Mouse (Mus musculus) gonadal fat pad, adult 2 months (tissue): ENCODE measurements around the gene Sctr. TPM values are rescaled to one million over a fixed set of nuclear protein-coding genes. Genes with fewer than 3 reads are reported as not detected.
"Not testable (repeated sequence)": the region's sequence is repeated elsewhere in the genome, so short reads cannot be mapped to it uniquely, and the experiment has no call there.

ENCODE experiments used
- DNase-seq: peaks from one replicate; pipeline ENCODE4 v3.0.0-alpha.2; 2012; ENCODE audit warnings: low read depth
- polyA plus RNA-seq: library from polyadenylated mRNA; depleted of rRNA; stranded (reverse); fragments of >200 nt; gene quantifications from 2 replicates; pipeline ENCODE4 v1.2.3, GENCODE M21; 2012

Sctr gene
- polyA plus RNA-seq, 1 experiment: 3.0 TPM

GRCm38 (mm10) chr1:120070168-120070567, 63.5 kb downstream of the Sctr start:
- no peak for DNase-seq

GRCm38 (mm10) chr1:120071133-120071532, 64.4 kb downstream of the Sctr start:
- DNase-seq: no peak

GRCm38 (mm10) chr1:120072900-120073299, 66.2 kb downstream of the Sctr start:
- DNase-seq: no peak

GRCm38 (mm10) chr1:120073519-120074306, 67.0 kb downstream of the Sctr start, which contains the start of gene Tmem37:
Gene Tmem37, minus strand, starts transcription at chr1:120074074.
- no peak for DNase-seq

- no peak for DNase-seq
These were observed 67.6 kb downstream of the Sctr start for GRCm38 (mm10) chr1:120074307-120074702.

GRCm38 (mm10) chr1:120074931-120075330, 68.2 kb downstream of the Sctr start:
- no peak for DNase-seq

GRCm38 (mm10) chr1:120075507-120075906, 68.8 kb downstream of the Sctr start:
- DNase-seq: no peak

GRCm38 (mm10) chr1:120077746-120078410, 71.2 kb downstream of the Sctr start:
- no peak for DNase-seq

GRCm38 (mm10) chr1:120080632-120081031, 73.9 kb downstream of the Sctr start:
- DNase-seq: no peak

- DNase-seq: no peak
These were observed 76.4 kb downstream of the Sctr start for GRCm38 (mm10) chr1:120082957-120083585.

GRCm38 (mm10) chr1:120083921-120084517, 77.3 kb downstream of the Sctr start:
- no peak for DNase-seq

GRCm38 (mm10) chr1:120085696-120086095, 79.0 kb downstream of the Sctr start:
- DNase-seq: no peak

- no peak for DNase-seq
These were observed 80.0 kb downstream of the Sctr start for GRCm38 (mm10) chr1:120086644-120087043.

GRCm38 (mm10) chr1:120089180-120089579, 82.5 kb downstream of the Sctr start:
- no peak for DNase-seq

GRCm38 (mm10) chr1:120090880-120091570, 84.3 kb downstream of the Sctr start:
- DNase-seq: no peak

- not testable (repeated sequence) for DNase-seq
These were observed 86.9 kb downstream of the Sctr start for GRCm38 (mm10) chr1:120093482-120094134.

GRCm38 (mm10) chr1:120094920-120095319, 88.2 kb downstream of the Sctr start:
- DNase-seq: no peak

GRCm38 (mm10) chr1:120098327-120098726, 91.6 kb downstream of the Sctr start:
- DNase-seq: no peak

GRCm38 (mm10) chr1:120099483-120099882, 92.8 kb downstream of the Sctr start:
- no peak for DNase-seq

GRCm38 (mm10) chr1:120100456-120101226, 93.9 kb downstream of the Sctr start:
- DNase-seq: no peak
